In the genomic region with DNA sequence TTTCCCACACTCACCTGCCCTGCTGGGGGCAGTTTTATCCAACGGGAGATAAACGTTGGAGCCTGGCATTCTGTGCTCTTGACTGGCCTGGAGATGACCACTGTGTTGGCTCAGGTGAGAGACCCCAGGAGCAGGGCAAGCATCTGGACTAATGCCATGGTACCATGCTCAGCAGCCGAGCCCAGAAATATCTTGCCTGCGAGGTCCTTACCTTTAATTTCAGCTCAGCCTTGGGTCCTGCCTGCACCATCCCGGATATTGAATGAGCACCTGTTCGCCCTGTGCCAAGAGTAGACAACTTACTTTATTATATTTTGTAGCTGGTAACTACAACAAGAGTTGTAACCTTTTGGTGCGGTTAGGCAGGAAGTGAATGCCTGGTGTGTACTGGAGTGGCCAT, we compare ENCODE assay signal across 8 mouse cellular contexts. TPM values are rescaled to one million over a fixed set of nuclear protein-coding genes. Genes with fewer than 3 reads are reported as not detected.
DNase-seq lines count a peak whose midpoint lies in the region; ATAC-seq lines count a peak whose summit lies in the region.

No protein-coding gene starts in this region.

- H3K27me3 ChIP-seq in kidney, embryonic 16.5 days (ENCODE audit: insufficient read depth, low read length) = no peaks in the 10 kb centered on the region
- H3K27me3 ChIP-seq in hindbrain, embryonic 11.5 days (ENCODE audit: control insufficient read depth, insufficient read depth, low read length) = no peaks in the 10 kb centered on the region
- no peaks in the 10 kb centered on the region for H3K27me3 ChIP-seq in megakaryocyte, embryonic 14.5 days (replicated peaks)

- 36% methylated on average over 7 of the region's 7 CpGs for WGBS in kidney, embryonic 16.5 days
- WGBS in hindbrain, embryonic 11.5 days = 45% methylated on average over 7 of the region's 7 CpGs

- peak; percentile 40 for ATAC-seq in kidney, embryonic 16.5 days (ENCODE audit: low FRiP score, low TSS enrichment)
- peak; percentile 42 for ATAC-seq in hindbrain, embryonic 11.5 days (ENCODE audit: low FRiP score)

- peak overlapping the region; percentile 82 for H3K4me2 ChIP-seq in kidney, embryonic 16.5 days (replicated peaks; ENCODE audit: low read depth, low read length)
- peak overlapping the region; percentile 87 for H3K4me2 ChIP-seq in hindbrain, embryonic 11.5 days (replicated peaks; ENCODE audit: low read depth, low read length)

- H3K36me3 ChIP-seq in kidney, embryonic 16.5 days (ENCODE audit: insufficient read depth, low read length) = peaks cover 30% of the 10 kb centered on the region
- peaks cover 2% of the 10 kb centered on the region; the same call in 1 of the 2 replicates for H3K36me3 ChIP-seq in hindbrain, embryonic 11.5 days (ENCODE audit: control insufficient read depth, insufficient read depth, low read length)
- peaks cover 50% of the 10 kb centered on the region for H3K36me3 ChIP-seq in megakaryocyte, embryonic 14.5 days (replicated peaks; ENCODE audit: low read length)

- H3K9ac ChIP-seq in kidney, embryonic 16.5 days (replicated peaks; ENCODE audit: low read length) = peak overlapping the region; percentile 85
- peak overlapping the region; percentile 81 for H3K9ac ChIP-seq in hindbrain, embryonic 11.5 days (ENCODE audit: low read depth, low read length)

- peak overlapping the region; percentile 98; the same call in 1 of the 2 replicates for H3K27ac ChIP-seq in kidney, embryonic 16.5 days (ENCODE audit: low read length)
- H3K27ac ChIP-seq in hindbrain, embryonic 11.5 days (ENCODE audit: low read depth, low read length) = no peak overlapping the region

- peaks cover 14% of the 10 kb centered on the region for H3K4me1 ChIP-seq in kidney, embryonic 16.5 days (ENCODE audit: insufficient read depth, low read length)
- peaks cover 4% of the 10 kb centered on the region; the same call in 1 of the 2 replicates for H3K4me1 ChIP-seq in hindbrain, embryonic 11.5 days (replicated peaks; ENCODE audit: control insufficient read depth, insufficient read depth, low read length)
- H3K4me1 ChIP-seq in megakaryocyte, embryonic 14.5 days = peaks cover 64% of the 10 kb centered on the region

- peak overlapping the region; percentile 64 for H3K4me3 ChIP-seq in kidney, embryonic 16.5 days (ENCODE audit: low read length)
- H3K4me3 ChIP-seq in hindbrain, embryonic 11.5 days (ENCODE audit: low read depth, low read length) = peak overlapping the region; percentile 85
- H3K4me3 ChIP-seq in megakaryocyte, embryonic 14.5 days (replicated peaks) = peak overlapping the region; percentile 95

- DNase-seq in kidney, postnatal 4 days = no peak
- DNase-seq in MN1 (ENCODE audit: low spot score) = peak; percentile 36
- DNase-seq in hindbrain, embryonic 11.5 days (ENCODE audit: low spot score) = no peak
- DNase-seq in embryo, embryonic 10 days (ENCODE audit: low spot score) = no peak
- DNase-seq in cerebellum, postnatal 14 days = no peak
- no peak for DNase-seq in spleen, postnatal 14 days (ENCODE audit: low spot score in 2 of 2)

- H3K9me3 ChIP-seq in kidney, embryonic 16.5 days (ENCODE audit: low read length) = no peaks in the 10 kb centered on the region
- no peaks in the 10 kb centered on the region for H3K9me3 ChIP-seq in hindbrain, embryonic 11.5 days (ENCODE audit: control insufficient read depth, low read length)
- H3K9me3 ChIP-seq in megakaryocyte, embryonic 14.5 days = peaks cover 9% of the 10 kb centered on the region; the same call in 1 of the 2 replicates

RNA-seq across cellular contexts. Expression of a gene that starts 0.9 kb away (rescaled TPM):
- polyA plus RNA-seq in kidney, embryonic 16.5 days (2015; fragmentation: Nextera tagmentation; extraction: Ambion mirVana) = 2.2 TPM in 1 of 2 replicates, not detected in the other
- 2.2 TPM in 1 of 2 replicates, not detected in the other for polyA plus RNA-seq in hindbrain, embryonic 11.5 days (2014; fragmentation: Nextera tagmentation; extraction: Ambion mirVana)
- 9.0 and 23.2 TPM in 2 replicates for polyA plus RNA-seq in megakaryocyte, embryonic 14.5 days (2012; ENCODE audit: insufficient read depth, low replicate concordance)

RNA-seq across cellular contexts. Expression of a gene that starts 1.0 kb away (rescaled TPM):
- 365 and 369 TPM in 2 replicates for polyA plus RNA-seq in kidney, embryonic 16.5 days (2015; fragmentation: Nextera tagmentation; extraction: Ambion mirVana)
- polyA plus RNA-seq in hindbrain, embryonic 11.5 days (2014; fragmentation: Nextera tagmentation; extraction: Ambion mirVana) = 287 and 321 TPM in 2 replicates
- polyA plus RNA-seq in megakaryocyte, embryonic 14.5 days (2012; ENCODE audit: insufficient read depth, low replicate concordance) = 11.6 and 90.7 TPM in 2 replicates

RNA-seq across cellular contexts. Expression of a gene that starts 15.2 kb away (rescaled TPM):
- polyA plus RNA-seq in kidney, embryonic 16.5 days (2015; fragmentation: Nextera tagmentation; extraction: Ambion mirVana) = 78.8 and 90.2 TPM in 2 replicates
- polyA plus RNA-seq in hindbrain, embryonic 11.5 days (2014; fragmentation: Nextera tagmentation; extraction: Ambion mirVana) = 40.5 and 50.0 TPM in 2 replicates
- 14.2 and 28.4 TPM in 2 replicates for polyA plus RNA-seq in megakaryocyte, embryonic 14.5 days (2012; ENCODE audit: insufficient read depth, low replicate concordance)

RNA-seq across cellular contexts. Expression of a gene that starts 25.3 kb away (rescaled TPM):
- 194 and 206 TPM in 2 replicates for polyA plus RNA-seq in kidney, embryonic 16.5 days (2015; fragmentation: Nextera tagmentation; extraction: Ambion mirVana)
- 73.1 and 79.3 TPM in 2 replicates for polyA plus RNA-seq in hindbrain, embryonic 11.5 days (2014; fragmentation: Nextera tagmentation; extraction: Ambion mirVana)
- 284 and 814 TPM in 2 replicates for polyA plus RNA-seq in megakaryocyte, embryonic 14.5 days (2012; ENCODE audit: insufficient read depth, low replicate concordance)
